Mouse (Mus musculus) E14TG2a.4 (cell line): Measurements from ENCODE around the gene Gm3047.
"Not testable (repeated sequence)": the region's sequence is repeated elsewhere in the genome, so short reads cannot be mapped to it uniquely, and the experiment has no call there.

Source experiments
- H3K27me3 ChIP-seq: 2 replicates; pipeline ENCODE4 v1.6.1; 2014; ENCODE audit warnings: low read length, control low read depth; ENCODE audit not compliant: insufficient read depth
- H3K36me3 ChIP-seq: 2 replicates; pipeline ENCODE4 v1.6.1; 2014; ENCODE audit warnings: low read length, control low read depth; ENCODE audit not compliant: insufficient read depth
- H3K4me1 ChIP-seq: replicated peaks from 2 replicates; pipeline ENCODE4 v1.6.1; 2014; ENCODE audit warnings: low read depth, low read length, control low read depth
- H3K4me3 ChIP-seq: replicated peaks from 2 replicates; pipeline ENCODE4 v1.5.1; 2014; ENCODE audit warnings: mild to moderate bottlenecking, low read length
- H3K9me3 ChIP-seq: 2 replicates; pipeline ENCODE4 v1.6.1; 2014; ENCODE audit warnings: low read length, control low read depth

The Gm3047 gene

DNA sequence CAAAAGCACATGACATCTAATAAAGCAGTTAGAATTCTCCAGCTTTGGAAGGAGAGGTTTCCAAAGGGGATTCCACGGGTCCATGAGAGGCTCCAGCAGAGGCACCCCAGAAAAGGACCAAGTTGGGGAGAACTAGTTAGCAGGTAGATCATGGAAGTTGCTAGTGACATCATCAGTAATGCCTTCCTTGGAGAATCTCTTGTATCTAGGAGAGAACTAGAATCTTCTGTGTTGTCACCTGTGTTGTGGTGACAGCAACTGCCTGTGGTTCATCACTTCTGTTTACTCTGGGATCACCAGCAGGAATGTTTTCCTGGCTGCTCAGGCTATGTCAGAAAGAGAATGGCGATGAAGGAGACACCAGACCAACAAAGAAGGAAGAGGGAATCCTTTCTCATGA, at the start of gene Gm3047:
Gm3047 (plus strand) TSS at position 301 of the 400 bp plus-strand sequence.
- H3K9me3 ChIP-seq, H3K4me3 ChIP-seq, H3K4me1 ChIP-seq: not testable (repeated sequence)

More for the DNA sequence above, at the start of gene Gm3047:
- not testable (repeated sequence) for H3K27me3 ChIP-seq, H3K36me3 ChIP-seq
